Mouse (Mus musculus) ES-Bruce4 (cell line): ENCODE measurements around the gene A730061H03Rik. TPM values are rescaled to one million over a fixed set of nuclear protein-coding genes. Genes with fewer than 3 reads are reported as not detected.
A peak's percentile ranks its signal among the peaks of the same experiment; 100 is the strongest.

ENCODE experiments used
- H3K27ac ChIP-seq: 2 replicates; pipeline ENCODE4 v1.5.1; 2012; ENCODE audit warnings: low read length, inconsistent platforms; ENCODE audit not compliant: insufficient read depth
- H3K27me3 ChIP-seq: 2 replicates; pipeline ENCODE4 v1.6.1; 2012; ENCODE audit warnings: mild to moderate bottlenecking, low read length, inconsistent platforms; ENCODE audit not compliant: control insufficient read depth, poor library complexity, insufficient read depth, severe bottlenecking
- H3K36me3 ChIP-seq: 2 replicates; pipeline ENCODE4 v1.6.1; 2012; ENCODE audit warnings: inconsistent platforms, mild to moderate bottlenecking, low read length, moderate library complexity; ENCODE audit not compliant: control insufficient read depth, poor library complexity, insufficient read depth, severe bottlenecking
- H3K4me1 ChIP-seq: one replicate; pipeline ENCODE4 v1.8.1; 2011; ENCODE audit warnings: low read length; ENCODE audit not compliant: control insufficient read depth, insufficient read depth
- H3K4me3 ChIP-seq: 2 replicates; pipeline ENCODE4 v1.5.1; 2011; ENCODE audit warnings: low read depth, mild to moderate bottlenecking, low read length
- H3K9ac ChIP-seq: 2 replicates; pipeline ENCODE4 v1.6.1; 2012; ENCODE audit warnings: low read depth, mild to moderate bottlenecking, inconsistent platforms; ENCODE audit not compliant: poor library complexity, severe bottlenecking
- H3K9me3 ChIP-seq: replicated peaks from 2 replicates; pipeline ENCODE4 v1.6.1; 2012; ENCODE audit warnings: mild to moderate bottlenecking, low read length, inconsistent platforms; ENCODE audit not compliant: control insufficient read depth, poor library complexity, insufficient read depth, severe bottlenecking
- CTCF ChIP-seq: IDR thresholded peaks from one replicate; pipeline ENCODE4 v1.8.1; 2011; ENCODE audit warnings: low read depth, low read length
- EP300 ChIP-seq: IDR thresholded peaks from 2 replicates; pipeline ENCODE4 v1.6.1; 2011; ENCODE audit warnings: low read depth, low read length; ENCODE audit not compliant: insufficient read depth
- POLR2A ChIP-seq: IDR thresholded peaks from one replicate; pipeline ENCODE4 v1.8.1; 2011; ENCODE audit warnings: low read length; ENCODE audit not compliant: insufficient read depth
- polyA plus RNA-seq: library from polyadenylated mRNA; stranded (reverse); fragments of >200 nt; gene quantifications from 2 replicates; pipeline ENCODE4 v1.2.4, GENCODE M21; 2011; ENCODE audit warnings: low read depth; ENCODE audit not compliant: missing spikeins, insufficient read depth, insufficient read length

A730061H03Rik gene
- polyA plus RNA-seq, 1 experiment, result not detected

GRCm38 (mm10) chr14:55558740-55559448, 1.3 kb downstream of the A730061H03Rik start:
- Histone ChIP-seq H3K4me1 (peaks cover 1% of the 10 kb centered on the region), H3K36me3 (no peaks in the 10 kb centered on the region), H3K27me3 (no peaks in the 10 kb centered on the region), H3K9ac (peak overlapping the region; percentile 38), H3K27ac (no peak overlapping the region), H3K9me3 (no peaks in the 10 kb centered on the region), H3K4me3 (peak overlapping the region; percentile 22; the same call in 1 of the 2 replicates)
- TF ChIP-seq EP300 (no peak), CTCF (no peak), POLR2A (no peak)

DNA sequence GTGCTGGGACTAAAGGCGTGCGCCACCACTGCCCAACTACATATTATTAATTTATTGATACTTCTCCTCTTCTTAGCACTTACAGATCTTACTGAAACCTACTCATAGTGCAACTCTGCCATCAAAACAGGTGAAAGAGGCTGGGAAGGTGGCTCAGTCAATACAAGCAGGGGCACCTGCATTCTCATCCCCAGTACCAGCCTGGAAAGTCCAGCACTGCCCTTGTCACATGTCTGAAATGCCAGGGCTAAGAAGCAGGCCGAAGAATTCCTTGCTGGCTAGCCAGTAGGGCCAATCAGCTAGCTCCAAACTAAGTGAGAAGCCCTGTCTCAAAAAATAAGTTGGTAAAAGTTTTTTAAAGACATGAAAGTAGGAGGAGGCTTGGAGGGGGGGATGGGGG, 2.6 kb downstream of the A730061H03Rik start:
- TF ChIP-seq POLR2A, result no peak
- TF ChIP-seq CTCF, result no peak
- TF ChIP-seq EP300, result no peak
- Histone ChIP-seq H3K27ac (no peak overlapping the region), H3K4me3 (no peak overlapping the region)

GRCm38 (mm10) chr14:55557003-55557402, 3.2 kb downstream of the A730061H03Rik start:
- Histone ChIP-seq H3K9me3 (no peaks in the 10 kb centered on the region), H3K27ac (no peak overlapping the region), H3K9ac (no peak overlapping the region), H3K4me3 (no peak overlapping the region), H3K36me3 (no peaks in the 10 kb centered on the region), H3K27me3 (no peaks in the 10 kb centered on the region), H3K4me1 (peaks cover 1% of the 10 kb centered on the region)
- TF ChIP-seq CTCF (peak; percentile 91), EP300 (0 out of 2 replicates have a peak, but pooled peaks have one; percentile 48), POLR2A (no peak)

More for the DNA sequence above, 2.6 kb downstream of the A730061H03Rik start:
- peaks cover 1% of the 10 kb centered on the region for H3K4me1 ChIP-seq
- H3K9ac ChIP-seq, result no peak overlapping the region
- H3K36me3 ChIP-seq, result no peaks in the 10 kb centered on the region
- no peaks in the 10 kb centered on the region for H3K27me3 ChIP-seq
- no peaks in the 10 kb centered on the region for H3K9me3 ChIP-seq

GRCm38 (mm10) chr14:55555788-55556187, 4.4 kb downstream of the A730061H03Rik start:
- Histone ChIP-seq H3K27ac (no peak overlapping the region), H3K4me3 (no peak overlapping the region), H3K9me3 (no peaks in the 10 kb centered on the region), H3K4me1 (peaks cover 1% of the 10 kb centered on the region), H3K27me3 (no peaks in the 10 kb centered on the region), H3K9ac (no peak overlapping the region), H3K36me3 (no peaks in the 10 kb centered on the region)
- TF ChIP-seq POLR2A, result no peak
- TF ChIP-seq EP300, result no peak
- TF ChIP-seq CTCF, result no peak

- H3K9me3 ChIP-seq, result no peaks in the 10 kb centered on the region
- H3K9ac ChIP-seq, result no peak overlapping the region
- TF ChIP-seq POLR2A (no peak), CTCF (no peak), EP300 (no peak)
- H3K27me3 ChIP-seq, result no peaks in the 10 kb centered on the region
- H3K4me1 ChIP-seq, result peaks cover 1% of the 10 kb centered on the region
- no peak overlapping the region for H3K4me3 ChIP-seq
- H3K27ac ChIP-seq, result no peak overlapping the region
- peaks cover 2% of the 10 kb centered on the region for H3K36me3 ChIP-seq
These were observed 5.6 kb downstream of the A730061H03Rik start for GRCm38 (mm10) chr14:55554635-55555034.

GRCm38 (mm10) chr14:55551794-55552193, 8.4 kb downstream of the A730061H03Rik start:
- peak overlapping the region; percentile 56; the same call in 1 of the 2 replicates for H3K27ac ChIP-seq

More at GRCm38 (mm10) chr14:55551794-55552193, 8.4 kb downstream of the A730061H03Rik start:
- Histone ChIP-seq H3K27me3 (no peaks in the 10 kb centered on the region), H3K9ac (no peak overlapping the region), H3K9me3 (no peaks in the 10 kb centered on the region), H3K36me3 (peaks cover 26% of the 10 kb centered on the region), H3K4me3 (no peak overlapping the region), H3K4me1 (peaks cover 1% of the 10 kb centered on the region)
- no peak for TF ChIP-seq POLR2A
- no peak for TF ChIP-seq CTCF
- no peak for TF ChIP-seq EP300
